Mouse (Mus musculus): ENCODE data around the gene Grin1.
"Not testable (repeated sequence)": the region's sequence is repeated elsewhere in the genome, so short reads cannot be mapped to it uniquely, and the experiment has no call there.

Gene Grin1

DNA sequence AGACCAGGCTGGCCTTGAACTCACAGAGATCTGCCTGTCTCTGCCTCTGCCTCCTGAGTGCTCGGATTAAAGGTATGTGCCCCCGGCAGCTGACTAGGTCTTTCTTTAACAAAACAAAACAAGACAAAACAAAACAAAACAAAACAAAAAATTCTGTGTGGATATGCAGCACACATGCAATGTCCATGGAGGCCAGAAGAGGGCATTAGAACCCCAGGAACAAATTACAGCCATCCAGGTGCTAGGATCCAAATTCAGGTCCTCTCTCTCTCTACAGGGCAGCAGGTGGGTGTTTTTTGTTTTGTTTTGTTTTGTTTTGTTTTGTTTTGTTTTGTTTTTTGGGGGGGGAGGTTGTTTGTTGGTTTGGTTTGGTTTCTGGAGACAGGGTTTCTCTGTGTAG lies 60.1 kb downstream of the Grin1 start:
- in situ Hi-C loops (cut with MboI; ENCODE audit: low sequenced_read_pairs): no loop called here

DNA sequence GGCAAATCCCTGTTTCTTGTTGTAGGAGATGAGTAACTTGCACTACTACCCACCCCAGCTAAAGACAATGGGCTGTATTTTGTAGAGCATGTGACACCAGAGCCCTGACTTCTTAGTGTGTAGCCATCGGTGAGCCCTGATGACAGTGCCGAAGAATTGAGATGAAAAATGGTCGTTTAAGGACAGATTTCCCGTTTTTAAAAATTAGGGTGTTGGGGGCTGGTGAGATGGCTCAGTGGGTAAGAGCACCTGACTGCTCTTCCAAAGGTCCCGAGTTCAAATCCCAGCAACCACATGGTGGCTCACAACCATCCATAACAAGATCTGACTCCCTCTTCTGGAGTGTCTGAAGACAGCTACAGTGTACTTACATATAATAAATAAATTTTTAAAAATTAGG lies 61.7 kb downstream of the Grin1 start:
- in situ Hi-C loops (cut with MboI; ENCODE audit: low sequenced_read_pairs): not testable (repeated sequence)

DNA sequence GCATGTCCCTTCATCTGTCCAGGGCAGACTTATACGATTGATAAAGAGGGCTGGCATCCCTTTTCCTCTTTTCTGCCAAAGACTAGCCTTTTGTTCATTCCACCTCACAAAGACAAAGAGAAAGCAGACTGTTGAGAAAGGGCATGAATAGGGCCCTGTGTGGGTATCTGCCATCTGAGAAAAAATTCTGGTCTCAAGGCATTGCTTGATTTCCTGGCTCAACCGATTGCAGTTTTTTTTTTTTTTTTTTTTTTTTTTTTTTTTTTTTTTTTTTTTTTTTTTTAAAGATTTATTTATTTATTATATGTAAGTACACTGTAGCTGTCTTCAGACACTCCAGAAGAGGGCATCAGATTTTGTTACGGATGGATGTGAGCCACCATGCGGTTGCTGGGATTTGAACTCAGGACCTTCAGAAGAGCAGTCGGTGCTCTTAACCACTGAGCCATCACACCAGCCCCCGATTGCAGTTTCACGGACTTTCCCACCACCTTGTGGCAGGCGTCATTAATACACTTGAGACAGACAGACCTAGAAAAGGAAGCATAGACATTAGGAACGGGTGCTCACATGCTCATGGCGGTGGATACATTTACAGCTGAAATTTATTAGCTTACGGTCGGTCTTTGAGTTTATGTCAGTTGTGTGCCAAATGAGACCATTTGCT lies 62.4 kb downstream of the Grin1 start:
- in situ Hi-C loops (cut with MboI; ENCODE audit: low sequenced_read_pairs): not testable (repeated sequence)

DNA sequence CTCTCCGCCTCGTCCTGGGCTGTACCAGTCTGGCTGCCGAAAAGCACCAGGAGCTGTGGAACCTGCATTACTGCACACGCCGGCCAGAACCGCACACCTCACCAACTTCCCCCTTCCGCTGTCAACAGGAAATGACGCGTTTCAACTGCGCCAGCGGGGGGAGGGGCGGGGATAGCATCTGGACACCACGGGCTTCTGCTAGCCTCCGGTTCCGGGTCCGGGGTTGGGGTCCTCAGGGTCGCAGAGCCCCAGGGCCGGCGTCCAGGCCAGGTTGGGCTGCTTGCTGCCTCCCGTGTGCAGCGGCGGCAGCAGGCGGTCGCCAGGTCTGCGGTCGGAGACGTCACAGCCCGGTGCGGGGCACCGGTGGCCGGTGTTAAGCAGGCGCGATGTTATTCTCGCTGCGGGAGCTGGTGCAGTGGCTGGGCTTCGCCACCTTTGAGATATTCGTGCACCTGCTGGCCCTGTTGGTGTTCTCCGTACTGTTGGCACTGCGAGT lies 63.7 kb downstream of the Grin1 start, which contains the start of gene Tmem203:
Gene Tmem203 (plus strand): TSS at position 156 of the 496 bp plus-strand sequence.
- in situ Hi-C loops (cut with MboI; ENCODE audit: low sequenced_read_pairs): no loop called here

DNA sequence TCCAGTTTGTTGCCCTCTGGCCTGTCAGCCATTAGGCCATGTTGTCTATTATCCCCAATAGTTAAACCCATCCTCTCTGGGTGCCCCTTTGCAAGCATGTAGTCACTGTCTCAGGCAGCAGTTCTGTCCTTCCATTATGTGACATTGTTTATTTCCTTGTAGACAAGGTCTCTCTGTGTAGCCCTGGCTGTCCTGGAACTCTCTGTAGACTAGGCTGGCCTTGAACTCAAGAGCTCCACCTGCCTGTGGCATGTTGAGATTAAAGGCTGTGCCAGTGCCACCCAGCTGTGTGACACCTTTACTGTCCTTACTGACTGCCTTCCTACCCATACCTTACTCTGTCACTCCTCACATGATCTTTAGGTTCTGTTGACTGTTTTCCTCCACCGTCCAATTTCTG lies 66.7 kb downstream of the Grin1 start:
- in situ Hi-C loops (cut with MboI; ENCODE audit: low sequenced_read_pairs): no loop called here

DNA sequence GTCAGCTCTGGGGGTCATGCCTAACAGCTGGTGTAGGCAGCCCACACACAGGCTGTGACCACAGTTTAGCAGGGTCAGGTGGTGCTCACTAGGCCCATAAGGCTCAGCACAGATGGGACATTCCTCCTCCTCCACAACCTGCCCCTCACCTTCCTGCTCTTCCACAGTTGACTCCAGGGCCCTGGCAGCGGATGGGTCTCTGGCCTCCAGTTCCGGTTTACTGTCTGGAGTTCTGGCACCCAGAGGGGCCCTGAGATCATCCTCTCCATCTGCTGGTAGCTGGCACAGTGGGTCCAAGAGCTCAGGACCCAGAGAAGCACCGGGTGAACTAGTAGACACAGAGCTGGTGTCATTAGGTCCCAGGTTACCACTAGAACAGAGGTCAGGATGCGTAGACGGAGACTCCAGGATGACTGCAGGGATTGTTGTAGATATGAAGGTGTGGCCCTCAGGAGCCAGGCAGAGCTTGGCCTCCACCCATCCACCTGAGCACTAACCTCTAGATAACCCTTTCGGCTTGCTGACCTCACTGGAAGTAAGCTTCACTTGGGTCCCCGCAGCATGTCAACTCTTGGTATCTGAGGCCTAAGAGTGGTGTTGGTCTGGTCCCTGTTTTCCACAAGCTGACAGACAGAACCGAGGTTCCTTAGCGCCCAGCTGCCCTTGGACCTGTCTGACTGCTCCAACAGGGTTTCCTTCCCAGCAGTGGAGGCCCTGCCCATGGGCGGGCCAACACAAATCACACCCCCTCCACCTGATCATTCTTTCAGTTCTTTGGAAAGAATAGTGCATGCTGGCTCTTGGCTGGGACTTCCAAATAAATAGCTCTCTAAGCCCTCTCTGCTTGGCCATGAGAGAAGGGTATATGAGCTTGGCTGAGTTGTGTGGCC lies 72.6 kb downstream of the Grin1 start, which contains the start of gene AL732309.1:
Gene AL732309.1 (minus strand): TSS at position 681 of the 890 bp plus-strand sequence.
- in situ Hi-C loops (cut with MboI; ENCODE audit: low sequenced_read_pairs): no loop called here

DNA sequence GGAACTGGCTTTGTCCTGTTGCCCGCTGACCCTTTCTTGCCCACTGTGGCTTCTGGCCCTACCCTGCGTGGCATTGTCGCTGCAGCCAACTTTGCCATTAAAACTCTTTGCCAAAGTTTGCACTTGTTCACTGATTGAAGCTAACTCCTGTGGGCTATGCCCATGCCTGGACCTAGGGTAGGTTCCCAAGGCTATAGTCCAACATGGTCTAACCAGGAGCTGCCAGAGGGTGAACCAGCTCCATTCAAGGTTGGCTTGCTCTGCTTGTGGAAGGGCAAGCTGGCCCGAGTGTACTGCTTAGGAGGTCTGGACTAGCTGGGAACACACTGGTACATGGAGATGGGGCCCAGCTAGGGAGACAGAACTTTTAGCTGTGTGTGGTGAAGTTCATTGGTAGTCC lies 74.8 kb downstream of the Grin1 start:
- in situ Hi-C loops (cut with MboI; ENCODE audit: low sequenced_read_pairs): no loop called here

DNA sequence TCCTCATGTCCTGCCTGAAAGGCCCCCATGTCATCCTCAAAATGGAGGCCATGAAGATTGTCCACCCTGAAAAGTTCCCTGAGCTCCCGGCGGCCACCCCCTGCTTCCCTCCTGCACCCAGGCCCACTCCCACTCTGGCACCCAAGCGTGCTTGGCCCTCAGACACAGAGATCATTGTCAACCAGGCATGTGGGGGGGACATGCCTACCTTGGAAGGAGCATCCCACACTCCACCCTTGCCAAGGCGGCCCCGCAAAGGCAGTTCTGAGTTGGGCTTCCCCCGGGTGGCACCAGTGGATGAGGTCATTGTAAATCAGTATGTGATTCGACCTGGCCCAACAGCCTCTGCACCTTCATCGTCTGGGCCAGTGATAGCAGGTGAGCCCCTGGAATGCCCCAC lies 75.6 kb downstream of the Grin1 start:
- in situ Hi-C loops (cut with MboI; ENCODE audit: low sequenced_read_pairs): no loop called here

DNA sequence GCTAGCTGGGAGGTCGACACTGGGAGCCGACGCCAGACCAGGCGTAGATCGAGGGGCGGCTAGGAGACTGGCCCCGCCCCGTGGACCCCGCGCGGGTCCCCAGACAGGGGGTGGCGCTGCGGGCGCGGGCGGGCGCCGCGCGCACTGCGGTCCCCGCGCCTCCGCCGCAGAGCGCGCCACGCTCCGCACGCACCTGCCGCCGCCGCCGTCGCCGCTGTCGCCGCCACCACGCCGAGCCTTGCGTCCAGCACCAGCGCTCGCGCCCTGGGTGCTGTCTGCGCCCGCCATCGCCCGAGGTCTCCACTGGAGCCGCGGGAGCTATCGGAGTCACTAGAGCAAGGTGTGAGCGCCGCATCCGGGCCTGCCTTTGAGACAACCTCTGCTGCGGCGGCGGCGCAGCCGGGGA lies 76.9 kb downstream of the Grin1 start, which contains the start of the genes Rnf208 and Cysrt1:
Gene Rnf208 (plus strand): TSS at position 155 of the 406 bp plus-strand sequence.
Gene Cysrt1 (minus strand): TSS at position 352 of the 406 bp plus-strand sequence.
- in situ Hi-C loops (cut with MboI; ENCODE audit: low sequenced_read_pairs): no loop called here

DNA sequence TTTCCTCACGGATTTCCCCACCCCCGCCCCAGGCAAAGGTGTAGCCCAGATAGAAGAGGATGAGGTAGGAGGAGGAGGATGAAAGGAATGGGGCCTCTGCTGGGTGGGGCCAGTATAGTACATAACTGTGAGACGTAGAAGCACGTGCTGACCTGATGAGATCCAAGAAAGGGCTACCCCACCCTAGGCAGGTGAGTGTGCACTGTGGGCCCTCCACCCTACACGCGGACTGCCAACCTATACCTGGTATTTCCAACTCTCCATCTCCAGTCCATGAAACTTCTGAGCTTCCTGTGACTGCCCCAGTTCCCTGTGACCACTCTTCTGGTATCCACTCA lies 77.6 kb downstream of the Grin1 start:
- in situ Hi-C loops (cut with MboI; ENCODE audit: low sequenced_read_pairs): no loop called here

Data from CH12F3 (cell line).